Mouse (Mus musculus): Measurements from ENCODE around the gene Slc25a28. TPM values are rescaled to one million over a fixed set of nuclear protein-coding genes. Genes with fewer than 3 reads are reported as not detected.

The Slc25a28 gene
- total RNA-seq, 1 experiment = 54.8 TPM

DNA sequence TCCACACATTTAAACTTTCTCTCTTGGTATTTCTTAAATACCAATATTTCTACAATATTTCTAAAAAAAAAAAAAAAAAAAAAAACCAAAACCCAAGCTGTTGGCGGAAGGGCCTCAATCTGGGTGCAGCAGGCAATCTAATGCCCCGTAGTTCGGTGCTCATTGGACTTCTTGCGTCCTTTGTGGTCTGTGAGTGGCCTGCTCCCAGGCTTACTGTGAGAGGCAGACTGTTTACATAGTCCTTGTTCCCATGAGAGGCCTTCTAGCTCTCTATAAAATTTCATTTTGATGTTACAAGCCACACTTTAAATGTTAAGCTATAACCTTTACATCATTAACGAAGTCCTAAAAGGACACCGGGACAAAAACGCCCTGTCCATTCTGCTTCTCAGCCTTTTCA lies 33.5 kb upstream of the Slc25a28 start:
- Histone ChIP-seq H3K9ac (ENCODE audit: insufficient read depth, low read depth, low read length, poor library complexity, severe bottlenecking) (no peak overlapping the region), H3K36me3 (ENCODE audit: control insufficient read depth, insufficient read depth, low read length, poor library complexity, severe bottlenecking) (no peaks in the 10 kb centered on the region; the same call in 1 of the 2 replicates), H3K9me3 (ENCODE audit: control insufficient read depth, insufficient read depth, low read depth, low read length) (no peaks in the 10 kb centered on the region), H3K4me3 (ENCODE audit: insufficient read depth in 1 of 2, low read depth in 1 of 2, low read length in 2 of 2, poor library complexity in 1 of 2, severe bottlenecking in 1 of 2) (no peak overlapping the region), H3K27ac (ENCODE audit: insufficient read depth, low read depth, low read length, poor library complexity, severe bottlenecking) (no peak overlapping the region), H3K4me1 (ENCODE audit: control insufficient read depth in 2 of 2, insufficient read depth in 2 of 2, low read length in 2 of 2, poor library complexity in 1 of 2) (peaks cover 6 to 8% of the 10 kb centered on the region in 2 experiments)
- TF ChIP-seq ZNF384 (IDR thresholded peaks at IDR 0.05; ENCODE audit: low read depth, low read length) (no peak), CHD2 (IDR thresholded peaks at IDR 0.05; ENCODE audit: low read depth, low read length) (no peak), ZC3H11A (IDR thresholded peaks at IDR 0.05; ENCODE audit: borderline replicate concordance, low read depth, low read length) (no peak), HCFC1 (IDR thresholded peaks at IDR 0.05; ENCODE audit: borderline replicate concordance, insufficient read depth, low read length) (no peak), MAFK (IDR thresholded peaks at IDR 0.05; ENCODE audit: insufficient read depth, low read depth, low read length) (no peak)
- no peak for DNase-seq (ENCODE audit: low read depth, low spot score)
- in situ Hi-C loops (cut with MboI; ENCODE audit: low sequenced_read_pairs in 2 of 2, unreplicated experiment in 2 of 2) = no loop called here

DNA sequence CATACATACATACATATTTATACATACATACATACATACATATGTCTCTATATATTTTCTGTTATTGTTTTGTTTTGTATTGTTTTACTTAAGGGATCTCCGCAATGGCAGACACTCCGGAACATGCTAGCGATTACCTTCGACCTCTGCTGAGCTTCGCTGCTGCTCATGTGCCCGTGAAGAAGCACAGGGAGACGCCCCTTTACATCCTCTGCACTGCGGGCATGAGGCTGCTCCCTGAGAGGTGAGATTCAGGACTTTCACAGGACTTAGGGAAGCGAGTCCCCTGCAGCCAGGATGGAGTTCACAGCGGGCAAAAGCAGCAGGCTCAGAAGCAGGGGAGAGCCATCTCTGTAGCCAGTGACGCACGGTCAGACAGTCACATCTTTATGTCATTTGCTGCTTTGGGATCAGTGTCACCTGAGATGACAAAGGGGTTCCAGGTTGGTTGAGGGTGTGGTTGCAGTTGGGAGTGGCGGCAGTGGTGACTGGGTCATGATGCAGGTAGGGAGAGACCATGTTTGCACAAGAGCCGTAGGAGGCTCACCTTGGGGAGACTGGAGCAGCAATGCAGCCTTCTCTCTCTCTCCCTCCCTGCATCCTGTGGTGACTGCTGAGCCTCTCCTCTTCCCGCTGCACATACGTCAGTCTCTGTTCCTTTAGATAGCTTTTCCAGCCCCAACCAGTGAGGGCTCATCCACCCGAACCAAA lies 30.3 kb upstream of the Slc25a28 start:
- Histone ChIP-seq H3K4me3 (ENCODE audit: insufficient read depth in 1 of 2, low read depth in 1 of 2, low read length in 2 of 2, poor library complexity in 1 of 2, severe bottlenecking in 1 of 2) (no peak overlapping the region), H3K4me1 (ENCODE audit: control insufficient read depth in 2 of 2, insufficient read depth in 2 of 2, low read length in 2 of 2, poor library complexity in 1 of 2) (no peaks in the 10 kb centered on the region; a peak in 1 of 4 replicates), H3K9me3 (ENCODE audit: control insufficient read depth, insufficient read depth, low read depth, low read length) (no peaks in the 10 kb centered on the region), H3K27ac (ENCODE audit: insufficient read depth, low read depth, low read length, poor library complexity, severe bottlenecking) (no peak overlapping the region), H3K36me3 (ENCODE audit: control insufficient read depth, insufficient read depth, low read length, poor library complexity, severe bottlenecking) (no peaks in the 10 kb centered on the region; the same call in 1 of the 2 replicates), H3K9ac (ENCODE audit: insufficient read depth, low read depth, low read length, poor library complexity, severe bottlenecking) (no peak overlapping the region)
- in situ Hi-C loops (cut with MboI; ENCODE audit: low sequenced_read_pairs in 2 of 2, unreplicated experiment in 2 of 2) = no loop called here
- TF ChIP-seq MAFK (IDR thresholded peaks at IDR 0.05; ENCODE audit: insufficient read depth, low read depth, low read length) (no peak), CHD2 (IDR thresholded peaks at IDR 0.05; ENCODE audit: low read depth, low read length) (no peak), ZC3H11A (IDR thresholded peaks at IDR 0.05; ENCODE audit: borderline replicate concordance, low read depth, low read length) (no peak), ZNF384 (IDR thresholded peaks at IDR 0.05; ENCODE audit: low read depth, low read length) (no peak), HCFC1 (IDR thresholded peaks at IDR 0.05; ENCODE audit: borderline replicate concordance, insufficient read depth, low read length) (no peak)
- DNase-seq (ENCODE audit: low read depth, low spot score) = no peak

GRCm38 (mm10) chr19:43704211-43704610 lies 29.5 kb upstream of the Slc25a28 start:
- no peak for TF ChIP-seq ZC3H11A (IDR thresholded peaks at IDR 0.05; ENCODE audit: borderline replicate concordance, low read depth, low read length)
- no peak for TF ChIP-seq MAFK (IDR thresholded peaks at IDR 0.05; ENCODE audit: insufficient read depth, low read depth, low read length)
- no peak for TF ChIP-seq ZNF384 (IDR thresholded peaks at IDR 0.05; ENCODE audit: low read depth, low read length)
- no peak for TF ChIP-seq HCFC1 (IDR thresholded peaks at IDR 0.05; ENCODE audit: borderline replicate concordance, insufficient read depth, low read length)
- H3K36me3 ChIP-seq (ENCODE audit: control insufficient read depth, insufficient read depth, low read length, poor library complexity, severe bottlenecking) = no peaks in the 10 kb centered on the region; the same call in 1 of the 2 replicates
- in situ Hi-C loops (cut with MboI; ENCODE audit: low sequenced_read_pairs in 2 of 2, unreplicated experiment in 2 of 2) = no loop called here
- H3K4me3 ChIP-seq (ENCODE audit: insufficient read depth in 1 of 2, low read depth in 1 of 2, low read length in 2 of 2, poor library complexity in 1 of 2, severe bottlenecking in 1 of 2) = no peak overlapping the region
- no peak overlapping the region for H3K27ac ChIP-seq (ENCODE audit: insufficient read depth, low read depth, low read length, poor library complexity, severe bottlenecking)
- peaks cover 0 to 3% of the 10 kb centered on the region in 2 experiments; a peak in 2 of 4 replicates for H3K4me1 ChIP-seq (ENCODE audit: control insufficient read depth in 2 of 2, insufficient read depth in 2 of 2, low read length in 2 of 2, poor library complexity in 1 of 2)
- no peak for DNase-seq (ENCODE audit: low read depth, low spot score)
- H3K9me3 ChIP-seq (ENCODE audit: control insufficient read depth, insufficient read depth, low read depth, low read length) = no peaks in the 10 kb centered on the region
- H3K9ac ChIP-seq (ENCODE audit: insufficient read depth, low read depth, low read length, poor library complexity, severe bottlenecking) = no peak overlapping the region

DNA sequence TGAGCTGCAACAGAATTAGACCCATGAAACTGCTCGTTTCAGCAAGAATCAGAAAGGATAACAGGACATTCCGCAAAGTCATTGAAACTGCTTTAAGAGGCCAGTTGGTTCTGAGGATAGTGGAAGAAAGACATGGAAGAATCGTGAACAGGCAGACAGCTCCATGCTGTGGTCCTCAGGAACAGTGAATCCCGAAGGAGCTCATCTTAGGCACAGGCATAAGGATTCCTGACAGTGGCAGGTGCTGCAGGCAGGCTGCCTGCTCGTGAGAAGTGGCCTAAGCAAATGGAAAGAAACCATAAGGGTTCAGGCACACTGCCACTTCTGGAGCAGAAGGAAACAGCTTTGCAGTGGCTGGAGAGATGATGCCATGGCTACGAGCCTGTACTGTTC lies 25.1 kb upstream of the Slc25a28 start:
- in situ Hi-C loops (cut with MboI; ENCODE audit: low sequenced_read_pairs in 2 of 2, unreplicated experiment in 2 of 2) = no loop called here
- DNase-seq (ENCODE audit: low read depth, low spot score) = no peak
- Histone ChIP-seq H3K4me1 (ENCODE audit: control insufficient read depth in 2 of 2, insufficient read depth in 2 of 2, low read length in 2 of 2, poor library complexity in 1 of 2) (peaks cover 0 to 7% of the 10 kb centered on the region in 2 experiments; a peak in 2 of 4 replicates), H3K9ac (ENCODE audit: insufficient read depth, low read depth, low read length, poor library complexity, severe bottlenecking) (no peak overlapping the region), H3K36me3 (ENCODE audit: control insufficient read depth, insufficient read depth, low read length, poor library complexity, severe bottlenecking) (no peaks in the 10 kb centered on the region), H3K9me3 (ENCODE audit: control insufficient read depth, insufficient read depth, low read depth, low read length) (no peaks in the 10 kb centered on the region), H3K4me3 (ENCODE audit: insufficient read depth in 1 of 2, low read depth in 1 of 2, low read length in 2 of 2, poor library complexity in 1 of 2, severe bottlenecking in 1 of 2) (no peak overlapping the region), H3K27ac (ENCODE audit: insufficient read depth, low read depth, low read length, poor library complexity, severe bottlenecking) (no peak overlapping the region)
- TF ChIP-seq ZNF384 (IDR thresholded peaks at IDR 0.05; ENCODE audit: low read depth, low read length) = no peak
- no peak for TF ChIP-seq MAFK (IDR thresholded peaks at IDR 0.05; ENCODE audit: insufficient read depth, low read depth, low read length)
- no peak for TF ChIP-seq ZC3H11A (IDR thresholded peaks at IDR 0.05; ENCODE audit: borderline replicate concordance, low read depth, low read length)
- no peak for TF ChIP-seq HCFC1 (IDR thresholded peaks at IDR 0.05; ENCODE audit: borderline replicate concordance, insufficient read depth, low read length)
- no peak for TF ChIP-seq CHD2 (IDR thresholded peaks at IDR 0.05; ENCODE audit: low read depth, low read length)
